Mouse (Mus musculus) kidney, adult 11 months (tissue): ENCODE measurements around the gene Dync1li1.
"Not testable (repeated sequence)": the region's sequence is repeated elsewhere in the genome, so short reads cannot be mapped to it uniquely, and the experiment has no call there.

Experiments
- DNase-seq: peaks from one replicate; pipeline ENCODE4 v3.0.0; 2022

Gene Dync1li1

GRCm38 (mm10) chr9:114678576-114678975, 10.0 kb upstream of the Dync1li1 start:
- no peak for DNase-seq

GRCm38 (mm10) chr9:114679944-114680343, 8.6 kb upstream of the Dync1li1 start:
- no peak for DNase-seq

GRCm38 (mm10) chr9:114680531-114680930, 8.1 kb upstream of the Dync1li1 start:
- no peak for DNase-seq

- DNase-seq: no peak
Observed at GRCm38 (mm10) chr9:114682193-114682592, 6.4 kb upstream of the Dync1li1 start.

GRCm38 (mm10) chr9:114686245-114686644, 2.3 kb upstream of the Dync1li1 start:
- DNase-seq: no peak

- no peak for DNase-seq
Observed at GRCm38 (mm10) chr9:114687639-114688038, 951 bp upstream of the Dync1li1 start.

GRCm38 (mm10) chr9:114688953-114689407, 390 bp downstream of the Dync1li1 start:
- DNase-seq: no peak

- no peak for DNase-seq
Observed at GRCm38 (mm10) chr9:114690119-114690601, 1.6 kb downstream of the Dync1li1 start.

GRCm38 (mm10) chr9:114691112-114691511, 2.5 kb downstream of the Dync1li1 start:
- DNase-seq: no peak

- not testable (repeated sequence) for DNase-seq
Observed at GRCm38 (mm10) chr9:114695662-114696061, 7.1 kb downstream of the Dync1li1 start.

- DNase-seq: no peak
Observed at GRCm38 (mm10) chr9:114697072-114697471, 8.5 kb downstream of the Dync1li1 start.

- no peak for DNase-seq
Observed at GRCm38 (mm10) chr9:114697926-114698325, 9.3 kb downstream of the Dync1li1 start.

- DNase-seq: no peak
Observed at GRCm38 (mm10) chr9:114699262-114699661, 10.7 kb downstream of the Dync1li1 start.

GRCm38 (mm10) chr9:114699882-114700665, 11.5 kb downstream of the Dync1li1 start:
- peak; percentile 40 for DNase-seq

- DNase-seq: peak; percentile 72
Observed at GRCm38 (mm10) chr9:114701031-114701430, 12.4 kb downstream of the Dync1li1 start.

GRCm38 (mm10) chr9:114701921-114702320, 13.3 kb downstream of the Dync1li1 start:
- peak; percentile 57 for DNase-seq

GRCm38 (mm10) chr9:114707805-114708204, 19.2 kb downstream of the Dync1li1 start:
- DNase-seq: no peak

- no peak for DNase-seq
Observed at GRCm38 (mm10) chr9:114710345-114710744, 21.8 kb downstream of the Dync1li1 start.

GRCm38 (mm10) chr9:114713481-114713880, 24.9 kb downstream of the Dync1li1 start:
- DNase-seq: peak; percentile 74

GRCm38 (mm10) chr9:114716677-114717331, 28.2 kb downstream of the Dync1li1 start:
- DNase-seq: peak; percentile 92

- no peak for DNase-seq
Observed at GRCm38 (mm10) chr9:114727315-114727714, 38.7 kb downstream of the Dync1li1 start.

- DNase-seq: not testable (repeated sequence)
Observed at GRCm38 (mm10) chr9:114728432-114728831, 39.8 kb downstream of the Dync1li1 start.

- DNase-seq: no peak
Observed at GRCm38 (mm10) chr9:114729911-114730805, 41.6 kb downstream of the Dync1li1 start.
